Mouse (Mus musculus) central nervous system, embryonic 18 days (tissue): Measurements from ENCODE around the gene Zfp101. TPM values are rescaled to one million over a fixed set of nuclear protein-coding genes. Genes with fewer than 3 reads are reported as not detected.

Experiments
- polyA plus RNA-seq: library from polyadenylated mRNA; depleted of rRNA; stranded (reverse); fragments of >200 nt; gene quantifications from 2 replicates; pipeline ENCODE4 v1.2.3, GENCODE M21; 2012; rRNA removed

The Zfp101 gene
- 10.6 and 11.8 TPM in 2 replicates for polyA plus RNA-seq

GRCm38 (mm10) chr17:33394182-33395034 is at the start of gene Zfp101:
Gene Zfp101, minus strand, starts transcription at chr17:33394641.

GRCm38 (mm10) chr17:33432019-33432946 is 37.8 kb upstream of the Zfp101 start, which contains the start of gene Actl9:
Gene Actl9, plus strand, starts transcription at chr17:33432896.

GRCm38 (mm10) chr17:33358411-33359384 is 35.7 kb downstream of the Zfp101 start, which contains the start of gene Zfp81:
Gene Zfp81, minus strand, starts transcription at chr17:33358878.

Other genes starting within 250 kb of the Zfp101 start
- gene Olfr55, start 226.2 kb downstream of the Zfp101 start, polyA plus RNA-seq = 0.01 TPM in 1 of 2 replicates, not detected in the other
- gene Olfr239, start 203.3 kb downstream of the Zfp101 start, polyA plus RNA-seq = not detected in 2 replicates
- gene Olfr1564, start 173.0 kb downstream of the Zfp101 start, polyA plus RNA-seq = 0.33 and 0.41 TPM in 2 replicates
- 11.1 and 11.7 TPM in 2 replicates for gene Zfp955a, start 139.5 kb downstream of the Zfp101 start, polyA plus RNA-seq
- gene Olfr63, start 130.0 kb downstream of the Zfp101 start, polyA plus RNA-seq = not detected in 2 replicates
- gene Zfp955b, start 105.1 kb downstream of the Zfp101 start, polyA plus RNA-seq = 13.2 and 13.4 TPM in 2 replicates
- 19.7 and 20.0 TPM in 2 replicates for gene Zfp81, start 35.8 kb downstream of the Zfp101 start, polyA plus RNA-seq
- gene Actl9, start 38.3 kb upstream of the Zfp101 start, polyA plus RNA-seq = 0.05 and 0.12 TPM in 2 replicates
- gene Adamts10, start 129.6 kb upstream of the Zfp101 start, polyA plus RNA-seq = 107 and 118 TPM in 2 replicates
- gene Myo1f, start 161.1 kb upstream of the Zfp101 start, polyA plus RNA-seq = 0.93 and 1.1 TPM in 2 replicates
- gene Zfp414, start 234.4 kb upstream of the Zfp101 start, polyA plus RNA-seq = 85.7 and 102 TPM in 2 replicates
- 0.47 and 0.66 TPM in 2 replicates for gene Pram1, start 243.4 kb upstream of the Zfp101 start, polyA plus RNA-seq